Mouse (Mus musculus): ENCODE results near the gene Lrrc10b.

DNA sequence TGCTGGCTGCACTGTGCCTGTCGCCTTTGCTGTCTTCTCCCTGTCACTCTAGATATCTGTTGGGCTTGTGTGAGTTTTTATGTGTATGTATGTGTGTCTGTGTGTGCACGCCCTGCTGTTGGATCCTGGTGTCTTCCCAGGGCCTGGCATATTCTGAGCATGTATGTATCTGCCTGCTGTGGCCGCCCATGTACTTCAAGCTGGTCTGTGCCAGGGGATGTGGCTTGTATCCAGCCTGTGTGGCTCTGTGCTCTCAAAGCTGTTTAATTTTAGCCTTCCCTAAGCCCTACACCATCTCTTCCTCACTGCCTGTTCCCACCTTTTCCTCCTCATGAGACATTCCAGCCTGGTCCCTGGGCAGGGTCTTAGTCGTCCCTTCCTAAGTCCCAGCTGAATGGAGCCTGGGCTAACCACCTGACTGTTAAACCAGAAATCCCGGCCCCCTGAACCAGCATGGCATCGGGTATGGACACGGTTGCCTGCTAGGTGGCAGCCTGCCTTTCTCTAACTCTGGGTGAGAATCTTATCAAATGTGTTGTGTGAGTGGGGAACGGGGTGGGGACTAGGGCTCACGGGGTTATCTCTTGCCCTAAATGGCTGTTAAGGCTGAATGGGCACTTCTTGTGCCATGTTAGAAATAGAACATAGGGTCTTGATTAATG is 23.3 kb downstream of the Lrrc10b start:
- TF ChIP-seq CTCF (IDR thresholded peaks at IDR 0.05; ENCODE audit: extremely low read depth, insufficient read length, insufficient replicate concordance, low read depth, low read length) (no peak), POLR2A (IDR thresholded peaks at IDR 0.05; ENCODE audit: low read depth, low read length) (no peak)
